Mouse (Mus musculus) forebrain, embryonic 11.5 days (tissue): Measurements from ENCODE around the gene Bcar3. TPM values are rescaled to one million over a fixed set of nuclear protein-coding genes. Genes with fewer than 3 reads are reported as not detected.
A peak's percentile ranks its signal among the peaks of the same experiment; 100 is the strongest.

Source experiments
- ATAC-seq: fragments of 200-750 bp; cut with Nextera tagmentation; replicated peaks from 2 replicates; pipeline ENCODE4 v1.8.0; 2017; ENCODE audit warnings: moderate TSS enrichment; ENCODE audit not compliant: low FRiP score
- DNase-seq: peaks from one replicate; pipeline ENCODE4 v3.0.0-alpha.2; 2017; ENCODE audit warnings: low spot score
- H3K27ac ChIP-seq: fragments of 300-500 bp; sonication (generic); 2 replicates; pipeline ENCODE4 v1.5.1; 2014; ENCODE audit warnings: low read depth, low read length
- H3K27me3 ChIP-seq: fragments of 300-500 bp; sonication (generic); 2 replicates; pipeline ENCODE4 v1.6.1; 2014; ENCODE audit warnings: mild to moderate bottlenecking, low read length, mixed read lengths; ENCODE audit not compliant: control insufficient read depth, insufficient read depth
- H3K36me3 ChIP-seq: fragments of 300-500 bp; sonication (generic); 2 replicates; pipeline ENCODE4 v1.6.1; 2014; ENCODE audit warnings: mild to moderate bottlenecking, low read length, moderate library complexity, mixed read lengths; ENCODE audit not compliant: control insufficient read depth, insufficient read depth
- H3K4me1 ChIP-seq: fragments of 300-500 bp; sonication (generic); replicated peaks from 2 replicates; pipeline ENCODE4 v1.6.1; 2014; ENCODE audit warnings: low read length, mixed read lengths; ENCODE audit not compliant: control insufficient read depth, insufficient read depth
- H3K4me2 ChIP-seq: fragments of 300-500 bp; sonication (generic); 2 replicates; pipeline ENCODE4 v1.6.1; 2014; ENCODE audit warnings: low read depth, mild to moderate bottlenecking, low read length, moderate library complexity, mixed read lengths; ENCODE audit not compliant: severe bottlenecking
- H3K4me3 ChIP-seq: fragments of 300-500 bp; sonication (generic); 2 replicates; pipeline ENCODE4 v1.5.1; 2014; ENCODE audit warnings: low read depth, low read length
- H3K9ac ChIP-seq: fragments of 300-500 bp; sonication (generic); 2 replicates; pipeline ENCODE4 v1.6.1; 2014; ENCODE audit warnings: low read length
- H3K9me3 ChIP-seq: fragments of 300-500 bp; sonication (generic); 2 replicates; pipeline ENCODE4 v1.6.1; 2016; ENCODE audit warnings: low read length, mixed read lengths; ENCODE audit not compliant: control insufficient read depth
- WGBS: fragments of 180-500 bp; shearing (Covaris S2); extraction: QIAGEN DNeasy Blood & Tissue Kit; methylation state at CpG from one replicate; pipeline ENCODE4 v1.1.7; 2014; 5-methylcytosine and 5-hydroxymethylcytosine counted together
- polyA plus RNA-seq: library from polyadenylated mRNA; unstranded; fragments of >200 nt; fragmentation: Nextera tagmentation; extraction: Ambion mirVana; gene quantifications from 2 replicates; pipeline ENCODE4 v1.2.1, GENCODE M21; 2014

Bcar3 gene
- polyA plus RNA-seq, 1 experiment from 2014 or later: 12.5 TPM

GRCm38 (mm10) chr3:122359426-122359825, 65.5 kb downstream of the Bcar3 start:
- no peaks in the 10 kb centered on the region for H3K4me1 ChIP-seq
- H3K9me3 ChIP-seq: no peaks in the 10 kb centered on the region
- H3K4me2 ChIP-seq: no peak overlapping the region
- WGBS: 83% methylated on average over 7 of the region's 7 CpGs
- no peaks in the 10 kb centered on the region for H3K36me3 ChIP-seq
- no peak overlapping the region for H3K4me3 ChIP-seq
- ATAC-seq: no peak
- H3K27me3 ChIP-seq: no peaks in the 10 kb centered on the region
- H3K9ac ChIP-seq: no peak overlapping the region
- DNase-seq: no peak
- H3K27ac ChIP-seq: no peak overlapping the region

- Histone ChIP-seq H3K4me1 (no peaks in the 10 kb centered on the region), H3K9me3 (no peaks in the 10 kb centered on the region), H3K27ac (no peak overlapping the region), H3K9ac (no peak overlapping the region), H3K27me3 (no peaks in the 10 kb centered on the region), H3K4me2 (no peak overlapping the region), H3K36me3 (no peaks in the 10 kb centered on the region), H3K4me3 (no peak overlapping the region)
- 92% methylated on average over 9 of the region's 9 CpGs for WGBS
- no peak for ATAC-seq
- no peak for DNase-seq
These were observed 66.0 kb downstream of the Bcar3 start for GRCm38 (mm10) chr3:122359954-122360353.

- no peak overlapping the region for H3K27ac ChIP-seq
- DNase-seq (no peak), ATAC-seq (no peak)
- H3K4me1 ChIP-seq: 0 out of 2 replicates have a peak, but pooled peaks cover 2% of the 10 kb centered on the region
- no peak overlapping the region for H3K4me2 ChIP-seq
- no peaks in the 10 kb centered on the region for H3K27me3 ChIP-seq
- no peak overlapping the region for H3K4me3 ChIP-seq
- no peaks in the 10 kb centered on the region for H3K9me3 ChIP-seq
- H3K9ac ChIP-seq: no peak overlapping the region
- no peaks in the 10 kb centered on the region for H3K36me3 ChIP-seq
- WGBS: 20% methylated on average over 5 of the region's 5 CpGs
These were observed 66.8 kb downstream of the Bcar3 start for GRCm38 (mm10) chr3:122360721-122361138.

GRCm38 (mm10) chr3:122362719-122363118, 68.8 kb downstream of the Bcar3 start:
- 0 out of 2 replicates have a peak, but pooled peaks cover 2% of the 10 kb centered on the region for H3K4me1 ChIP-seq
- no peaks in the 10 kb centered on the region for H3K36me3 ChIP-seq
- 47% methylated on average over 2 of the region's 2 CpGs for WGBS
- H3K4me2 ChIP-seq: no peak overlapping the region
- H3K27me3 ChIP-seq: no peaks in the 10 kb centered on the region
- ATAC-seq (no peak), DNase-seq (peak; percentile 35)
- no peak overlapping the region for H3K9ac ChIP-seq
- no peak overlapping the region for H3K4me3 ChIP-seq
- H3K27ac ChIP-seq: no peak overlapping the region
- H3K9me3 ChIP-seq: no peaks in the 10 kb centered on the region

GRCm38 (mm10) chr3:122364565-122364964, 70.6 kb downstream of the Bcar3 start:
- Histone ChIP-seq H3K9me3 (no peaks in the 10 kb centered on the region), H3K4me2 (no peak overlapping the region), H3K9ac (no peak overlapping the region), H3K4me1 (0 out of 2 replicates have a peak, but pooled peaks cover 2% of the 10 kb centered on the region), H3K36me3 (no peaks in the 10 kb centered on the region), H3K27me3 (no peaks in the 10 kb centered on the region), H3K4me3 (no peak overlapping the region), H3K27ac (no peak overlapping the region)
- ATAC-seq: no peak
- DNase-seq: no peak
- 30% methylated on average over 3 of the region's 3 CpGs for WGBS

GRCm38 (mm10) chr3:122365326-122365725, 71.4 kb downstream of the Bcar3 start:
- Histone ChIP-seq H3K27me3 (no peaks in the 10 kb centered on the region), H3K9me3 (no peaks in the 10 kb centered on the region), H3K4me2 (no peak overlapping the region), H3K27ac (no peak overlapping the region), H3K36me3 (no peaks in the 10 kb centered on the region), H3K4me3 (no peak overlapping the region), H3K9ac (no peak overlapping the region), H3K4me1 (0 out of 2 replicates have a peak, but pooled peaks cover 2% of the 10 kb centered on the region)
- WGBS: 6% methylated on average over 3 of the region's 3 CpGs
- DNase-seq (no peak), ATAC-seq (peak; percentile 86)

GRCm38 (mm10) chr3:122371646-122372341, 77.9 kb downstream of the Bcar3 start:
- no peaks in the 10 kb centered on the region for H3K27me3 ChIP-seq
- DNase-seq (peak; percentile 42), ATAC-seq (no peak)
- peaks cover 5% of the 10 kb centered on the region; the same call in 1 of the 2 replicates for H3K4me1 ChIP-seq
- no peaks in the 10 kb centered on the region for H3K9me3 ChIP-seq
- H3K27ac ChIP-seq: no peak overlapping the region
- 92% methylated on average over 8 of the region's 8 CpGs for WGBS
- no peak overlapping the region for H3K4me2 ChIP-seq
- H3K36me3 ChIP-seq: no peaks in the 10 kb centered on the region
- no peak overlapping the region for H3K4me3 ChIP-seq
- H3K9ac ChIP-seq: no peak overlapping the region

- DNase-seq: peak; percentile 30
- H3K9ac ChIP-seq: no peak overlapping the region
- H3K4me2 ChIP-seq: no peak overlapping the region
- no peak overlapping the region for H3K27ac ChIP-seq
- 85% methylated on average over 4 of the region's 4 CpGs for WGBS
- H3K36me3 ChIP-seq: no peaks in the 10 kb centered on the region
- no peak overlapping the region for H3K4me3 ChIP-seq
- no peaks in the 10 kb centered on the region for H3K27me3 ChIP-seq
- peaks cover 9% of the 10 kb centered on the region; the same call in 1 of the 2 replicates for H3K4me1 ChIP-seq
- no peak for ATAC-seq
- no peaks in the 10 kb centered on the region for H3K9me3 ChIP-seq
These were observed 78.7 kb downstream of the Bcar3 start for GRCm38 (mm10) chr3:122372617-122373016.

GRCm38 (mm10) chr3:122376011-122376410, 82.1 kb downstream of the Bcar3 start:
- peaks cover 9% of the 10 kb centered on the region; the same call in 1 of the 2 replicates for H3K4me1 ChIP-seq
- no peaks in the 10 kb centered on the region for H3K9me3 ChIP-seq
- H3K27ac ChIP-seq: no peak overlapping the region
- no peak for ATAC-seq
- H3K36me3 ChIP-seq: no peaks in the 10 kb centered on the region
- no peak overlapping the region for H3K4me3 ChIP-seq
- peak; percentile 44 for DNase-seq
- no peaks in the 10 kb centered on the region for H3K27me3 ChIP-seq
- 0 out of 2 replicates have a peak overlapping the region, but pooled peaks have one; percentile 33 for H3K9ac ChIP-seq
- H3K4me2 ChIP-seq: no peak overlapping the region
